8 mouse cellular contexts compared by ENCODE assay signal in the genomic region with DNA sequence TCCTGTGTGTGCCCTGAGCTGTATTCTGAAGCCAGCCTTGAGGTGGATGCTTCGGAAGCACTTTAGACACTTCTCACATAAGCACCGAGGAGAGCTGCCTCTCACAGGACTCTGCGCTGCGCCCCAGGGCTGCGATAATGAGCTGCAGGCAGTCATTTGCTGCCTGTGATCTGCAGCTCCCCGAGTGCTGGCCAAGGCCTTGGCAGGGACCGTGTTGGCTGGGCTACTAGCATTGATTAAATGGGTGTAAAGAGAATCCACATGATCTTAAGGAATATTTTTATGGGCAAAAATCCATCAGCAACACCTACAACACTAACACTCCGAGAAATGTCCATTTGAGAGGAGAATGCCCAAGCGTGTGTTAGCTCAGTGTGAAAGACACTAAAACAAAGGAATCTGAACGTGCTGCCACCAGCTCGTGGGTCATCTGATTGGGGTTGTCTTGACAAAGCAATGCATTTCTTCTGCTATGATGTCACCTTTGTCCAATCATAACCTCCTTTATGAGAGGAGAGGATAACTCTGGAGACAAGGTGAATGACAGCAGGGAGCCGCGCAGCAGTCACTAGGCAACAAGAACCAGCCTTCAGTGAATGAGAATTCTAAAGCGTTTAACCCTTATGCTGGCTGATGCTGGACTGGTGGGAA. TPM values are rescaled to one million over a fixed set of nuclear protein-coding genes. Genes with fewer than 3 reads are reported as not detected.
A peak's percentile ranks its signal among the peaks of the same experiment; 100 is the strongest.
DNase-seq lines count a peak whose midpoint lies in the region; ATAC-seq and TF ChIP-seq lines count a peak whose summit lies in the region.

No protein-coding gene starts in this region.

- no peak overlapping the region for H3K4me3 ChIP-seq in hindbrain, embryonic 14.5 days (replicated peaks; ENCODE audit: low read length)
- no peak overlapping the region for H3K4me3 ChIP-seq in gastrocnemius, adult 2 months
- H3K4me3 ChIP-seq in kidney, adult 2 months (ENCODE audit: insufficient read depth, low read depth, low read length) = no peak overlapping the region

- peak overlapping the region; percentile 53 for H3K9ac ChIP-seq in hindbrain, embryonic 14.5 days

- WGBS in hindbrain, embryonic 14.5 days = 10% methylated on average over 14 of the region's 14 CpGs
- 85% methylated on average over 14 of the region's 14 CpGs for WGBS in kidney, adult 2 months

- TF ChIP-seq POLR2A in kidney, adult 2 months (IDR thresholded peaks at IDR 0.05; ENCODE audit: low read depth, low read length) = no peak

- intact Hi-C loops in gastrocnemius, adult 2 months (cut with DNase I) = no loop called here
- intact Hi-C loops in heart, postnatal 36 days (cut with DNase I) = no loop called here

- peak; percentile 72 for DNase-seq in cerebellum, adult 18-20 months
- DNase-seq in embryo, embryonic 10.5 days (ENCODE audit: low spot score) = peak; percentile 63
- peak; percentile 77 for DNase-seq in hindbrain, embryonic 14.5 days (ENCODE audit: low spot score)
- DNase-seq in lung, postnatal 10 days = peak; percentile 43
- DNase-seq in right cerebral cortex, postnatal 4 days = peak; percentile 56
- no peak for DNase-seq in gastrocnemius, adult 2 months
- no peak for DNase-seq in kidney, adult 2 months
- no peak for DNase-seq in heart, postnatal 36 days

- TF ChIP-seq CTCF in gastrocnemius, adult 2 months (IDR thresholded peaks at IDR 0.05) = no peak
- TF ChIP-seq CTCF in kidney, adult 2 months (conservative IDR thresholded peaks at IDR 0.05; ENCODE audit: insufficient read depth, insufficient read length, low read depth, low read length) = no peak

- no peaks in the 10 kb centered on the region for H3K27me3 ChIP-seq in hindbrain, embryonic 14.5 days (ENCODE audit: control insufficient read depth, insufficient read depth, low read length)
- H3K27me3 ChIP-seq in kidney, adult 2 months (replicated peaks; ENCODE audit: control insufficient read depth, insufficient read depth, low read length) = no peaks in the 10 kb centered on the region

- peaks cover 6% of the 10 kb centered on the region; the same call in 1 of the 2 replicates for H3K36me3 ChIP-seq in hindbrain, embryonic 14.5 days (replicated peaks; ENCODE audit: control insufficient read depth, insufficient read depth)
- H3K36me3 ChIP-seq in kidney, adult 2 months (ENCODE audit: control insufficient read depth, insufficient read depth, low read length) = no peaks in the 10 kb centered on the region

- H3K9me3 ChIP-seq in hindbrain, embryonic 14.5 days (ENCODE audit: control insufficient read depth, low read length) = no peaks in the 10 kb centered on the region

- ATAC-seq in hindbrain, embryonic 14.5 days (ENCODE audit: low FRiP score) = peak; percentile 88

- H3K27ac ChIP-seq in hindbrain, embryonic 14.5 days = peak overlapping the region; percentile 91
- H3K27ac ChIP-seq in gastrocnemius, adult 2 months = no peak overlapping the region
- no peak overlapping the region for H3K27ac ChIP-seq in kidney, adult 2 months (ENCODE audit: insufficient read depth, low read depth, low read length)

- peaks cover 20% of the 10 kb centered on the region for H3K4me1 ChIP-seq in hindbrain, embryonic 14.5 days (replicated peaks; ENCODE audit: control insufficient read depth, insufficient read depth, low read length)
- H3K4me1 ChIP-seq in kidney, adult 2 months (ENCODE audit: control insufficient read depth, insufficient read depth, low read length) = no peaks in the 10 kb centered on the region

- peak overlapping the region; percentile 48 for H3K4me2 ChIP-seq in hindbrain, embryonic 14.5 days (replicated peaks)

RNA-seq across cellular contexts. Expression of a gene that starts 35.7 kb away (rescaled TPM):
- polyA plus RNA-seq in hindbrain, embryonic 14.5 days (2014; fragmentation: Nextera tagmentation; extraction: Ambion mirVana) = 47.8 and 48.6 TPM in 2 replicates
- total RNA-seq in gastrocnemius, adult 2 months (2021) = 1 to 10 TPM; 4.5 to 5.8 TPM
- polyA plus RNA-seq in kidney, adult 2 months (2012; rRNA removed) = 39.5 and 47.7 TPM in 2 replicates
- total RNA-seq in heart, postnatal 36 days (2021) = 10 to 100 TPM in 1 of 2 experiments, 1 to 10 TPM in 1; 9.6 to 13.4 TPM

RNA-seq across cellular contexts. Expression of a gene that starts 53.7 kb away (rescaled TPM):
- 6.9 and 7.0 TPM in 2 replicates for polyA plus RNA-seq in hindbrain, embryonic 14.5 days (2014; fragmentation: Nextera tagmentation; extraction: Ambion mirVana)
- total RNA-seq in gastrocnemius, adult 2 months (2021) = 10 to 100 TPM; 10.6 to 12.9 TPM
- polyA plus RNA-seq in kidney, adult 2 months (2012; rRNA removed) = 2.7 and 2.9 TPM in 2 replicates
- 1 to 10 TPM; 8.7 to 9.9 TPM for total RNA-seq in heart, postnatal 36 days (2021)

Comparison
In these comparisons a context has a peak if more than half of its experiments do, and no peak if none do; other contexts are left out.
1. DNase-seq: peak in cerebellum, adult 18-20 months (2 of 2), embryo, embryonic 10.5 days (single experiment), hindbrain, embryonic 14.5 days (single experiment), lung, postnatal 10 days (single experiment) and right cerebral cortex, postnatal 4 days (single experiment); none in gastrocnemius, adult 2 months (single experiment), kidney, adult 2 months (single experiment) and heart, postnatal 36 days (0 of 2).